Mouse (Mus musculus) cerebellum, postnatal 10 days (tissue): ENCODE results near the gene Gm20388.

ENCODE experiments used
- DNase-seq, 2 experiments: peaks; one replicate each; pipeline ENCODE4 v3.0.0; 2021; ENCODE audit warnings: mixed read lengths in 2 of 2

Gene Gm20388

GRCm38 (mm10) chr8:120698426-120698825 lies 787.8 kb downstream of the Gm20388 start:
- peak in 1 of 2 experiments; percentile 51 for DNase-seq

GRCm38 (mm10) chr8:120699079-120699478 lies 788.4 kb downstream of the Gm20388 start:
- no peak for DNase-seq

GRCm38 (mm10) chr8:120699565-120699964 lies 788.9 kb downstream of the Gm20388 start:
- no peak for DNase-seq

GRCm38 (mm10) chr8:120700053-120700452 lies 789.4 kb downstream of the Gm20388 start:
- DNase-seq: no peak

GRCm38 (mm10) chr8:120701758-120702465 lies 791.3 kb downstream of the Gm20388 start:
- DNase-seq: no peak

GRCm38 (mm10) chr8:120704203-120704602 lies 793.6 kb downstream of the Gm20388 start:
- DNase-seq: no peak

GRCm38 (mm10) chr8:120705163-120705562 lies 794.5 kb downstream of the Gm20388 start:
- no peak for DNase-seq

GRCm38 (mm10) chr8:120706193-120706592 lies 795.6 kb downstream of the Gm20388 start:
- DNase-seq: no peak

GRCm38 (mm10) chr8:120709176-120709575 lies 798.5 kb downstream of the Gm20388 start:
- no peak for DNase-seq

GRCm38 (mm10) chr8:120715200-120715599 lies 804.6 kb downstream of the Gm20388 start:
- no peak for DNase-seq

- no peak for DNase-seq
Measured at GRCm38 (mm10) chr8:120715996-120716680, 805.5 kb downstream of the Gm20388 start.

GRCm38 (mm10) chr8:120719586-120720236 lies 809.1 kb downstream of the Gm20388 start:
- DNase-seq: no peak

- DNase-seq: no peak
Measured at GRCm38 (mm10) chr8:120723025-120723424, 812.4 kb downstream of the Gm20388 start.

GRCm38 (mm10) chr8:120724096-120724495 lies 813.5 kb downstream of the Gm20388 start:
- peak in 1 of 2 experiments; percentile 33 for DNase-seq

GRCm38 (mm10) chr8:120724816-120725575 lies 814.4 kb downstream of the Gm20388 start:
- no peak for DNase-seq

- DNase-seq: no peak
Measured at GRCm38 (mm10) chr8:120725576-120725950, 814.9 kb downstream of the Gm20388 start.

GRCm38 (mm10) chr8:120726051-120726450 lies 815.4 kb downstream of the Gm20388 start:
- DNase-seq: no peak

- DNase-seq: no peak
Measured at GRCm38 (mm10) chr8:120728488-120729160, 818.0 kb downstream of the Gm20388 start.

- no peak for DNase-seq
Measured at GRCm38 (mm10) chr8:120731582-120731981, 820.9 kb downstream of the Gm20388 start.

- DNase-seq: no peak
Measured at GRCm38 (mm10) chr8:120732068-120732467, 821.4 kb downstream of the Gm20388 start.

GRCm38 (mm10) chr8:120735770-120736481 lies 825.3 kb downstream of the Gm20388 start, which contains the start of gene Irf8:
Gene Irf8 (plus strand): TSS chr8:120736358.
- peak; percentile 92 to 93 for DNase-seq

- DNase-seq: peak; percentile 60 to 66
Measured at GRCm38 (mm10) chr8:120736486-120736885, 825.8 kb downstream of the Gm20388 start.
